Mouse (Mus musculus): ENCODE results near the gene Nectin2.
A peak's percentile ranks its signal among the peaks of the same experiment; 100 is the strongest.
"Not testable (repeated sequence)": the region's sequence is repeated elsewhere in the genome, so short reads cannot be mapped to it uniquely, and the experiment has no call there.

Gene Nectin2

DNA sequence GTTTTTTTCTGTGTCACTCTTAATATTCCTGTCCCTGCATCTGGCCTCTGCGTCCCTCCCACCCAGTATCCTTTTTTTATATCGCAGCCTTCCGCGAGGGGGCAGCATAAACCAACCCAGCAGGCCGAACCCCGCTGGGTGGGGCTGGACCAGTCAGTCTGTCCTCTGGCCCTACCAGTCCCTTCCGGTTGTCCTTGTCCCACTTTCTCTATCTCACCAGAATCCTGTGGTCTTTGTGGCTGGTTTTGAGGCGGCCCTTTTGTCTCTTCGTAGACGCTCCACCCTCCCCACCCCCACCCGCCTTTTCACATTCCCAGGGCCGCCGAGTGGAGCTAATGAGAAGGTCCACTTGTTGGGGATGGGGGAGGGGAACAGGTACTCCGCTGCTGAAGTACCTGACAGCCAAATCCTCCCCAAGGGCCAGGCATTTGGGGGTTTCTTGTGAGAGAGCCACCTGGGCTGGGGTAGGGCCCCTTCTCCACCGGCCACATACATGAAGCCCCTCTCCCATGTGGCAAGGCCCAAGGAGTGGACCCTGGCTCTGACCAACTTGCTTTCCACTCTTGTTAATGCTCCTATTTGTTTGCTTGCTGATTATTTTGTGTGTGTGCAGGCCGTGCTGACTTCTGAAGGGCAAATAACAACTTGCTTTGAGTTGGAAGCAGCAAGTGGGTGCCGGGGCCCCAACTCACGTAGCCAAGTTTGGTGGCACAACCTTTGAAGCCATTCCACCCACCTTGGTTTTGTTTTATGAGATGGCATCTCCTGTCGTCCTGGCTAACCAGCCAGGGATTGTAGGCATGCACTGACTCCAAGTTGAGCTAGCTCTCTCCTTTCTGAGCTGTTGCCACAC is at the start of gene Nectin2:
Gene Nectin2 (minus strand): TSS at position 267 of the 853 bp plus-strand sequence.
- peak; percentile 93 for DNase-seq (ENCODE audit: low spot score)

DNA sequence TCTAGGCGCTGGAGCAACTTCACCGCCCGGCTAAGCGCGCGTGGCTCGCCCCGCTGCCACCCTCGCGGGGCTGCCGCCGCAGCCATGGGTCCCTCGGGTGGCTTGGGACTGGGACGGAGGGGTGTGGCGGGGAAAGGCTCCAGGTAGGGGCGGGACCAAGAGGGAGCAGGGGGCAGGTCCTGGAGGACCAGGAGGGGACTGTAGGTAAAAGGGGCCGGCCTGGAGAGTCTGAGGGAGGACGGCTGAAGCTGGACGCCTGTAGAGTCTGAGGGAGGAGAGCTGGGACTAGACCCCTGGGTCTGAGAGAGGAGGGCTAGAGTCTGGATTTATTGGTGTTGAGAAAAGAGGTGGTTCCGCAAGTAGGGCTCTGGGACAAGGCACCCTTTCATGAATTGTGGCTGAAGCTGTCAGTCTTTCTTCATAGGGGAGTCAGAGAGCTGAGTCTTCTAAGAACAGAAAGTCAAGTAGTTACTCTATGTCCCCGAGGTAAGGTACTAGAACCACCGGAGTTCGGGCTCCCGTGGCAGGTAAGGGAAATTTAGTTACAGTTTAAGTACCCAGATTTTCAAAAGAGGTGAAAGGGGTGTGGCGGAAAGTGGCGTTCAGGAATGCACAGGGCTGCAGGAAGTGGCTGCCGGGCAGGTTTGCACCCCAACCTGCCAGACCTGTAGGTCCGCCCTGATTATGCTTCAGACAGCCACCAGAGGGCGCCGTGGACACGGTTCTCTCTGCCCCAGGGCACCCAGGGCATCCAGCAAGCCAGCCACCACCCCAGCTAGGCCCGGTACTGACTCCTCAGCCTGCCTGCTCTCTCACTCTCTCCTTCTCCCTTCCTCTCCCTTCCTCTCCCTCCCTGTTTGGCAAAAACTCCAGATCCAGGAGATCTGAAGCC is 46.7 kb upstream of the Nectin2 start, which contains the start of gene Cblc:
Gene Cblc (minus strand): TSS at position 113 of the 892 bp plus-strand sequence.
- peak; percentile 78 for DNase-seq (ENCODE audit: low spot score)

DNA sequence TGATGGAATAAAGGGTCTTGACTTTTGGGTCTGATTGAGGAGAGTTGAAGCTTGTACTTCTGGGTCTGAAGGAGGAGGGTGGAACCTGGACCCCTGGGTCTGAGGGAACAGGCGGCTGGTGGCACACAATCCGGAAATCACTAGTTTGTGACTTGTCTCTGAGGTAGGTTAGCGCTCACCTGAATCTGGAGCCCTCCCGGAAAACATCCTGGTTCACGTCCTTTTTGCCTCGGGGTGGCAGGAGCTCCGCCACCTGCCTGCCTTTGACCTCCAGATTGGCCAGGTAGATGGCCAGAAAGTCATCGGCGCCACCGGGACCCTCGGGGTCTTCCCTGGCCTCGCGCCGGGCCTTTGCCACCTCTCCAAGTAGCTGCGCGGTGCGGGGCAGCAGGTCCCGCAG is 46.0 kb upstream of the Nectin2 start:
- DNase-seq (ENCODE audit: low spot score) = no peak

DNA sequence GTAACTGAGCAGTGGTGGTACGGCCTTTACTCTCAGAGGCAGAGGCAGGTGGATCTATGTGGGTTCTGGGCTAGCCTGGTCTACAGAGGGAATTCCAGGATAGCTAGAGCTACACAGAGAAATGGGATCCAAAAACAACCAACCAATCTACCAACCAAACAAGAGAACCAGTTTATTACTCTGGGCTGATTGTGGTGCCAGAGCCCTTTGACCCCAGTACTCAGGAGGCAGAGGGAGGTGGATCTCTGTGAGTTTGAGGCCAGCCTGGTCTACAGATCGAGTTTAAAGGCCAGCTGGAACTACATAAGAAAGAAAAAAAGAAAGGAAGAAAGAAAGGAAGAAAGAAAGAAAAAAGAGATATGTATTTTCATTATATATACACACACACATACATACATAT is 45.0 kb upstream of the Nectin2 start:
- DNase-seq (ENCODE audit: low spot score) = no peak

DNA sequence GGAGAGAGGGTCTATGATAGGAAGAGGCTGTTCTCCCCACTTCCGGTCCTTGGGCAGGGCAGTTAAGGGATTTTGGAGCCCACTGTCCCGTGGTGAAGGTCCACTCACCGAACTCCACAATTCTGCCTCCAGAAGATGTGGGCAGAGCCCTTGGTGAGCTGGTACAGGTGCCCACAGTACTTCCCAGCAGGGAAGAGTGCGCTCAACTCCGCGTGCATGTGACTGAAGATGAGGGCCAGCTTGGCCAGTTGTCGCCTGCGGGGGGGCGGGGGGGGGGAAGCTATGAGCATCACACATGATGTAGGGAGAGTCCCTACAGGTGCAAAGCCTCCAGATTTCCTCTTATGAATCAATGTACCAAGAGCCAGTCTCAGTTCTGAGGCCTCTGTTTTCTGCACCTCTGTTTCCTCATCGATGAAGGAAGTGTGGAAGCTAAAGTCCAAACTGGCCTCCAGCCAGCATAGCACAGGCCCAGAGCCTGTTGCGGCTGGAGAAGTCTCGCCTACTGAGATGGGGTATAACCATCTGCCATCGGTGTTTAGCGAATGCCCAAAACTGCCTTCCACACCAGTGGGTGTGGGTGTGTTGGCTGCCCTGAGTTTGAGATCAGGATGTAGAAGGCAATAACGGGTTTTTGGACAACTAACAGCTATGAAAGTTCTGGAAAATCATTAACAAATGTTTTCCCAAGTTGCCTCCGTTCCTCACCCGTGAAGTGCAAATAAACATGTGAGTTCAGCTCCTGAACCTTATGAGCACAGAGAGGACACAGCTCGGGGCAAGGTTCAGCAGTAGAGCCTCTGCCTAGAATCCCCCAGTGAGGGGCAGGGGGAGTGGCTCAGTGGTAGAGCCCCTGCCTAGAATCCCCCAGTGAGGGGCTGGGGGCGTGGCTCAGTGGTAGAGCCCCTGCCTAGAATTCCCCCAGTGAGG is 42.7 kb upstream of the Nectin2 start:
- no peak for DNase-seq (ENCODE audit: low spot score)

DNA sequence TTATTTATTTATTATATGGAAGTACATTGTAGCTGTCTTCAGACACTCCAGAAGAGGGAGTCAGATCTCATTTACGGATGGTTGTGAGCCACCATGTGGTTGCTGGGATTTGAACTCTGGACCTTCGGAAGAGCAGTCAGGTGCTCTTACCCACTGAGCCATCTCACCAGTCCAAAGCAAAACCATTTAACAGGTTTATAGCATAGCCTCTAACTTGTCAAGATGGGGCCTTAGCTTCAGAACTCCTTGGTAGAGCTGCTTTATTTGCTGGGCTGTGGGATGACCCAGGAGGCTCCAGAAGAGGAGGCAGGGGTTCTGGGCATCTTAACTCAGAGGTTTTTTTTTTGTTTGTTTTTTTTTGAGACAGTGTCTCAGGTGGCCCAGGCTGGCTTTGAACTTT is 41.2 kb upstream of the Nectin2 start:
- DNase-seq (ENCODE audit: low spot score) = not testable (repeated sequence)

DNA sequence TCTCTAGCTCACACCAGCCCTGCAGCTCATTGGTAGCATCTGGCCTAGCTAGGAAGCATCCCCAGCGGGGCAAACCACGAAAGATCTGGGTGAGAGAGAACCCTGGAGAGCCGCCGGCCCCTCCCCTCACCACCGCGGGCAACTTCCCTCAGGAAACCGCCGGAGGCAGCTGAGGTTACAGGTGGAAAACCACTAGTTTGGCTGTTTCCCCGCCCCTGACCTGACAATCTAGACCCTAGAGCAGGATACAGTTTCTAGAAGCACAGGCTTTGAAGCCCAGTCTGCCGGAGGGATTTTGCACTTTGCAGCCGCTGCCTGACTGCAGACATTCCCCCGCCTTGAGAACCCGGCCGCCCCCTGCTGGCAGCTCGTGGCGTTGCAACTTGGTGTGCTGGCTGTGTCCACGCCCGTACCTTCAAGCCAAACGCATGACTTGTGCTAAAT is 39.6 kb upstream of the Nectin2 start:
- DNase-seq (ENCODE audit: low spot score) = peak; percentile 91

DNA sequence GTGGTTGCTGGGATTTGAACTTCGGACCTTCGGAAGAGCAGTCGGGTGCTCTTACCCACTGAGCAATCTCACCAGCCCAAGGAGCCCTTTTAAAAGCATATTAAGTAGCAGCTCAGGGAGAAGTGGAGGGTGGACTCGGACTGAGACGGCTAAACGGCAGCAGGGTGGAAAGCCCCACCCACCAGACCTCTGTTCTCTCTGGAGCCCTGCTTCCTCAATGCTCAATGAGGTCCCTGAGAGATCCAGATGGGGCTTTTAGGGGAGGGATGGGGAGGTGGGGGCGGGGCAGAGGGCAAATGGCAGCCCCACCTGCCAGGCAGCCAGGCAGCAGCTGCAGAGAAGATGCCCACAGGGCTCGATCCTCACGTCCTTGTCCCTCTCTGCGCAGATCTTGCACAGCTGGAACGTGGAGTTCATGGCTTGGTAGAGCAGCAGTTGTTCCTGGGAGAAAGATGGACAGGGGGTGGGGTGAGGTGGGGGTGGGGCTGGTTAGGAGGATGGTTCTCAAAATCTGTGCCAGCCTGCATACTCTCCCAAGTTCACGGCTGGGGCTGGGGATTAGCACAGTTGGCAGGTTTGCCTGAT is 35.7 kb upstream of the Nectin2 start:
- DNase-seq (ENCODE audit: low spot score) = no peak

DNA sequence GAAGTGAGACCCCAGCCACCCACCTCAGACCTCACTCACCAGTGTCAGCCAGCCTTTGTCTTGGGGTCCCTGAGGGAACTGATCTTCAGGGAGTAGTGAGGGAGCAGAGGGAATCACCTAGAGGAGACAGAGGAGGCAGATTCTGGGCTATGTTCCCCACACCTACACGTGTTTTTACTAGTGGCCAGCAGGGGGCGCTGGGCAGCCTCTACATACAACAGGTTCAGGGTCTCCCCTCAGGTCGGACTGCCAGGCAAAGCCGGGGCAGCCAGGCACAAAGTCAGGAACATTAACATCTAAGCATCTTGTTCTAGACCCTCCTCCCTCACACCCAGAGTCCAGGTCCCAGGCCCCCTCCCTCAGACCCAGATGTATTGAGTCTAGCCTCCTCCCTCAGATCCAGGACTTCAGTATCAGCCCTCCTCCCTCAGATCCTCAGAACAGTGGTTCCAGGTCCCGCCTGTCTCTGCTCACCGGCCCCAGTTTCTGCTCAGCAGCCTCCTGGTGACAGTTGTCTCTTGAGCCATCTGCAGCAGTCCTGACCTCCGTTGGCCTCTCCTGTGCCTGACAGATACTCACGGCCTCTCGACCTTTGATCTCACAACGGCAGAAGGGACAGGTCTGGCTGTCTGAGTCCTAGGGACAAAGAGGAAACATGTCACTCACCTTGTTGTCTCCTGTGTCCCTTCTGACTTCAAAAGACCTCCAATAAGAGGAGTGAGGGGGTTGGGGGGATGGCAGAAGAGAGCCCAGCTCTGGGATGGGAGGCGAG is 34.7 kb upstream of the Nectin2 start:
- peak; percentile 28 for DNase-seq (ENCODE audit: low spot score)

DNA sequence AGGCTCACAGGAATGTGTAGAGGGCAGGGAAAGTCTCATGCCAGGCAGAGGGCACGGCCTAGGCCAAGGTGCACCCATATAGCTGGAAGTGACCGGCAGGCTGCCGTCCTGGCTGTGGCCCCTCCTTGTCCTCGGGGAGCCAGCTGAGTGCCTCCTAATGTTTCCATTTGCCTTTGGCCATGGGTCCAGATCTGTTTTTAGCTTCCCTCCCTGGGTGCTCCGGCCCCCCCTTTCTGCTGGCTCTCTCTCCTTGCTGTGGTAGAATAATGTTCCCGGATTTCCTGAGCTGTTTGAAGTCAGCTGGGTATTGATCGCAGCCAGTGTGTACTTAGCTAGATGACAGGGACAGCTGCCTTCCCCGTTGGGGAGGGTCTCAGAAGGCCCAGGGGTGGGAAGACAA is 33.3 kb upstream of the Nectin2 start:
- DNase-seq (ENCODE audit: low spot score) = no peak

DNA sequence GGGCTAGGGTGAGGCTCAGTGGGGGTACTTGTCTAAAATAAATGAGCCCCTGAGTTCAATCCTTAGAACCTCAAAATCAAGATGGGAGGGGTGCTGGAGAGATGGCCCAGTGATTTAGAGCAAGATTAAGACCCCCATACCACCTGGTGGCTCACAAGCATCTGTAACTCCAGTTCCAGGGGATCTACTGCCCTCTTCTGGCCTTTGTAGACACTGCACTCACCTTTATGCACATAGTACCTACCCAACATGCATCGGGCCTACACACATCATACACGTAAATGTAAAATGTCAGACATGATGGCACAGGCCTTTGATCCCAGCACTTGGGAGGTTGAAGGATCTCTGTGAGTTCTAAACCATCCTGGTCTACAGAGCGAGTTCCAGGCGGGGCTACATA is 32.4 kb upstream of the Nectin2 start:
- DNase-seq (ENCODE audit: low spot score) = peak; percentile 60

DNA sequence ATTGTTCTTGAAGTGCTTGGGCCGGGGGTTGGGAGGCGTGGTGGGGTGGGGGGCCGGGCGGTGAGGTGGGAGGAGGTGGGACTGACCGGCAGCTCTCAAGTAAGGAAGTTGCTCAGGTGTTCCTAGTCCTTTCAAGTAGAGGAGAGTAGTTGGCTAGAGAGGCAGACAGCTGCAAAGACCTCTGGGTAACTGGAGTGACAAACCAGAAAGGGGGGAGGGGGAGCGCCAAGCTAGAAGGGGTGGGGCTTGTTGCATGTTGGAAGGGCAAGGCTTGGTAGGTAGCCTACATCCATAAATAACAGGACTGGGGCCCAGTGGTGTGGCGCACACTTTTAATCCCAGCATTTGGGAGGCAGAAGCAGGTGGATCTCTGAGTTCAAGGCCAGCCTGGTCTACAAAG is 31.5 kb upstream of the Nectin2 start:
- DNase-seq (ENCODE audit: low spot score) = no peak

DNA sequence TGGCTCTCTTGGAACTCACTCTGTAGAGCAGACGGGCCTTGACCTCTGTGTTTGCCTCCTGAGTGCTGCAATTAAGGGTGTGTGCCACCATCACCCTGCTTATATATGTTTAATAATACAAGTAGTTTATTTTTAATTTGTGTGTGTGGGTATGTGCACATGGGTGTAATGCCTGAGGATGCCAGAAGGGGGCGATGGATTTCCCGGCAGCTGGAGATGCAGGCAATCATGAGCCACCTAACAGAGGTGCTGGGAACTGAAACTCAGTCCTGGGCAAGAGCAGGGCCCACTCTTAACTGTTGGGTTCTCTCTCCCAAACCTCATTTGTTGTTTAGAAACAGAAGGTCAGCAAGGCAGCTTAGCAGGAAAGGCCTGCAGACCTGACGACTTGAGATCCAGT is 29.6 kb upstream of the Nectin2 start:
- DNase-seq (ENCODE audit: low spot score) = no peak

DNA sequence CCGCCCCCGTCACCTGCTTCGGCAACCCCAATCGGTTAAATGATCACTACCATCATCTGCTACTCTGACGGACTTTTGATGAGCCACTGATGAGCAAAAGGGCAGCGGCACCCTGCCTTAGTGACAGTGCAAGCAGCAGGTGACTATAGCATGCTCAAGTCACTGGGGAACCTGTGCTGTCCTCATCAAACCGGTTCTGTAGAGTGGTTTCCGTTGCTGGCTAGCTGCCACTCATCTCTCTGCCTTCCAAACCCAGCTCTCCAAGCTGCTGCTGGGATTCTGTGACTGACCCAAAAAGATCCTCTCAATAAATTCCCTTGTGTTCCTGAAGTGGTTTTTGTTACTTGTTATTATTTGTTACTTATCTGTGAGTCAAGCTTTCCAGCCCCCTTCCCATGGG is 28.4 kb upstream of the Nectin2 start:
- no peak for DNase-seq (ENCODE audit: low spot score)

DNA sequence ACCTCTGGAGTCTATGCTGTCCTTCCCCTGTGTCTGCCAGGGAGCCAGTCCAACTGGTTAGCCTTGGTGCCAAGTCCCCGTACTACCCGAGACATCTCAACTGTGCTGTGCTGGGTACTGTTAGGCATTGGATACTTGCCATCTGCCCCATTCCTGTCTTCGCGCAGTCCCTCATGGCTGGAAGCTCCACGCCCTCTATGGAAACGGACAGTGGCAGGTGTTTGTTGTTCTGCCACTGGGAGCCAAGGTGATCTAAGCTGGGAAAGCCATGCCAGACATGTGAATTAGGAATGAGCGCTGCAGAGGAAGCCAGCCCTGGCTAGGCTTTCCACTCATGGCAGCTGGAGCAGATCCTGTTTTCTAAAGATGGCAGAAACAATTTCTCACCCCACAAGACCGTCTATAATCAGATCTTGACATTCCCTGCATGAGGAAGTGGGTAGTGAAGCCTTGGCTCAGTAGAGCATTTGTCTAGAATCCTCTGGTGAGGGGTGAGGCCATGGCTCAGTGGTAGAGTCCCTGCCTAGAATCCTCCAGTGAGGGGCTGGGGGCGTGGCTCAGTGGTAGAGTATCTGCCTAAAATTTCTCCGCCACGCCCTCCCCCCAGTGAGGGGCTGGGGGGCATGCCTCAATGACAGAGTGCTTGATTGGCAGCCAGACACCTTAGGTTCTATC is 26.9 kb upstream of the Nectin2 start:
- DNase-seq (ENCODE audit: low spot score) = no peak

DNA sequence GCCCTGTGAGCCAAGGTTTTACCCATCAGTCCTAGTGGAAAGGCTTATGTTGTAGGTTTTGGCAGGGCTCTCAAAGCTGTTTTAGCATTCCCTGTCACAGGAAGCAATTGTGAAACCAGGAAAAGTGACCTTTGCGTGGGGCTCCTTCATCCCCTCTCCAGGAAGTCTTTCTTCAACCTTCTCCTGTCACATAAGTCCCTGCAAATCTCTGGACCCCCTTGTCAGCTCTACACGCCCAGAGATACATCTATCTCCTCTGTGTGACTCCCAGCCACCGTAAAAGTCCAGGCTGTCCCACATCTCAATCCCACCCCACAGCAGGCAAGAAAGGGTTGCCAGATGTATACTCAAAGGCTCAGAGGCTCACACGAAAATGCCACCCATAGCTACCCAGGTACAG is 21.4 kb upstream of the Nectin2 start:
- no peak for DNase-seq (ENCODE audit: low spot score)

DNA sequence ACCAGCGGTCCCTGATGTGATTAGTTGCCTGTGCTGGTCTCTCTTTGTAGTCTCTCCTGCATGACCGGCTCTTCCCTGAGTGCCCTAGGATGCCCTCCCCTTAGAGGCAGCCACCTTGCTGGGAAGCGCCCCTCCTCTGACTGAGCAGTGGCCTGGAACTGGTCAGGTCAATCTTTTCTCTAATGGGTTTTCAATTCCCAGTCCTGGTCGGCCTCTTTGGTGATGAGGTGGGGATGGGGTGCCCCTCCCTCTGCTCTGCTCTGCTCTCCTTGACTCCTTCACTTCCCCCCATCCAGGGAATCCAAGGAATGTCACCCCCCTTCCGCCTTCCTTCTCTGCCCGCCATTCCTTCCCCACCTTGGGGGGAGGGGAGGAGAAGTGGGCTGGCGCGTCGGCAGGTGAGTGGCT is 20.7 kb upstream of the Nectin2 start, which contains the start of gene Bcam:
Gene Bcam (minus strand): TSS at position 33 of the 408 bp plus-strand sequence.
- peak; percentile 77 for DNase-seq (ENCODE audit: low spot score)

DNA sequence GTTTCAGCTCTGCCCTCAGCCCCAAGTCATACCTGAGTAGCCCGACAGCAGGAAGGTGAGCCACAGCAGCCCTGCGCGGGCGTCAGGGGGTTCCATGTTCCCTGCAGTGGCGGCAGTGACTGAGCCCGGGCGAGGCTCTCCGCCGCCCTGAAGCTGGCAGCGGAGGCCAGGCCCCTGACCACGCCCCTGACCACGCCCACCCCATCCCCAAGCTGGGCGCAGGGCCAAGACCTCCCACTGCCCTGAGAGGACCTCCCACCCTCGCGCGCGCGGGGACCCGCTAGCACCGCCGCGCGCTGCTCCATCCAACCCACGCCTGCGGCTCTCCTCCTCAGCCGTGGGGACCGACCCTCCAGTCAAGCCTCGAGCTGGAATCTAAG is 20.1 kb upstream of the Nectin2 start:
- peak; percentile 86 for DNase-seq (ENCODE audit: low spot score)

DNA sequence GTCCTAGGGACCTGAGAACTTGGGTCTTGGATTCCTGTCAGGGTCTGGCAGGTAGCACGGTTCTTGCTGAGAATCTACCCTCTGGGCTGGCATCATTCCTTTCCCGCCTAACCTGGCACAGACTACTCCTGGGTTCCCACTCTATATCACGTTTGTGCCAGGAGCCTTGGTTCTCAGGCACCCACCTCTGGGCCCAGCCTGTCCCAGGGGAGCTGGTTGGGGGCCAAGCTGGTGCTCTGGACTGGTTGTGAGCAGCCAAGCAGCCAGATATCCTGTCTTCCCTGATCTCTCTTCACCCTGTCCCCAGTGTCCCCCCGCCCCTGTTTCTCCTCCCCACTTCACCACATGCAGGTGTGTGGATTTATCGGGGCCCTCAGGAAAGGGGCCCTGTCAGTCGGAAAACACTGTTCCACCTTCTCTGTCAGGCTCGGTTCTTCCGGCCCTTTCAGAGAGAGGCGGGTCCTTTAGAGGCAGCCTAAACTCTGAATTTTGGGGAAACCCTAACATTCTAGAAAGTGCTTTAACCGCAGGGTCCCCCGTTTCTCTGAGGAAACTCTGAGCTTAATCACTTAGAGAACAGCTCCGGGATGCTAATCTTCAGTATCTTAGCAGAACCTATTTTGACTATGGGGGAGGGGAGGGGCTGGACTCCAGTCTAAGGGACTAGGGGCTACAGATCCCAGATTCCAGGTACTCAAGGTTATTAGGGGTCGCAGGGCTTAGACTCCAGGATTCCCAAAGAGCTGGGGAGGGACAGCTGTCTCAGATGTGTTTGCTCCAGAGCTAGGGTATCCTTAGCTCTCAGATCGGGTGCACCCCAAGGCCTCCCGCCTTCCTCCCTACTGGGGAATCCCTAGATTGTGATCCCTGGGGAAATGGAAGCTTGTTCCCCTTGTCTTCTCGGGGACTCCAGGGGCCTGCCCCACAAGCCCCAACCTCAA is 19.4 kb upstream of the Nectin2 start:
- DNase-seq (ENCODE audit: low spot score) = no peak

Data from embryo, embryonic 10.5 days (tissue).